Mouse (Mus musculus) intestine, embryonic 15.5 days (tissue): Measurements from ENCODE around the gene Rpl26. TPM values are rescaled to one million over a fixed set of nuclear protein-coding genes. Genes with fewer than 3 reads are reported as not detected.

Source experiments
- ATAC-seq: fragments of 200-750 bp; cut with Nextera tagmentation; 2 replicates; pipeline ENCODE4 v1.8.0; 2017; ENCODE audit warnings: moderate TSS enrichment, moderate library complexity
- H3K27ac ChIP-seq: fragments of 300-500 bp; sonication (generic); 2 replicates; pipeline ENCODE4 v1.5.1; 2015; ENCODE audit warnings: mild to moderate bottlenecking, inconsistent platforms
- H3K27me3 ChIP-seq: fragments of 300-500 bp; sonication (generic); replicated peaks from 2 replicates; pipeline ENCODE4 v1.6.1; 2015; ENCODE audit warnings: inconsistent platforms
- H3K36me3 ChIP-seq: fragments of 300-500 bp; sonication (generic); 2 replicates; pipeline ENCODE4 v1.6.1; 2015; ENCODE audit warnings: inconsistent platforms
- H3K4me1 ChIP-seq: fragments of 300-500 bp; sonication (generic); replicated peaks from 2 replicates; pipeline ENCODE4 v1.6.1; 2015; ENCODE audit warnings: inconsistent platforms
- H3K4me2 ChIP-seq: fragments of 300-500 bp; sonication (generic); replicated peaks from 2 replicates; pipeline ENCODE4 v1.6.1; 2015; ENCODE audit warnings: mild to moderate bottlenecking, inconsistent platforms
- H3K4me3 ChIP-seq: fragments of 300-500 bp; sonication (generic); replicated peaks from 2 replicates; pipeline ENCODE4 v1.5.1; 2015; ENCODE audit warnings: inconsistent platforms
- H3K9ac ChIP-seq: fragments of 300-500 bp; sonication (generic); 2 replicates; pipeline ENCODE4 v1.6.1; 2015; ENCODE audit warnings: inconsistent platforms
- H3K9me3 ChIP-seq: fragments of 300-500 bp; sonication (generic); 2 replicates; pipeline ENCODE4 v1.6.1; 2016; ENCODE audit warnings: inconsistent platforms
- WGBS: fragments of 180-500 bp; shearing (Covaris S2); methylation state at CpG from one replicate; pipeline ENCODE4 v1.1.7; 2015; 5-methylcytosine and 5-hydroxymethylcytosine counted together
- polyA plus RNA-seq: library from polyadenylated mRNA; unstranded; fragments of >200 nt; fragmentation: Nextera tagmentation; extraction: Ambion mirVana; gene quantifications from 2 replicates; pipeline ENCODE4 v1.2.1, GENCODE M21; 2015

Rpl26 gene
- polyA plus RNA-seq: 1,017 and 1,034 TPM in 2 replicates

GRCm38 (mm10) chr11:68901351-68902046 is at the start of gene Rpl26:
Gene Rpl26, plus strand, starts transcription at chr11:68901583.
- Histone ChIP-seq H3K36me3 (peaks cover 23% of the 10 kb centered on the region), H3K4me2 (peak within 1 kb of the TSS; percentile 79), H3K9me3 (no peaks in the 10 kb centered on the region), H3K27ac (peak within 1 kb of the TSS; percentile 83), H3K4me1 (peaks cover 6% of the 10 kb centered on the region; the same call in 1 of the 2 replicates), H3K9ac (peak within 1 kb of the TSS; percentile 92), H3K27me3 (no peaks in the 10 kb centered on the region), H3K4me3 (peak within 1 kb of the TSS; percentile 69)
- ATAC-seq: peak; percentile 90
- WGBS: under 1% methylated on average over 52 of the region's 52 CpGs

- peak overlapping the region; percentile 64 for H3K4me2 ChIP-seq
- H3K9ac ChIP-seq: peak overlapping the region; percentile 94
- no peaks in the 10 kb centered on the region for H3K36me3 ChIP-seq
- peaks cover 18% of the 10 kb centered on the region; the same call in 1 of the 2 replicates for H3K4me1 ChIP-seq
- WGBS: 2% methylated on average over 13 of the region's 13 CpGs
- ATAC-seq: no peak
- peak overlapping the region; percentile 94 for H3K4me3 ChIP-seq
- no peaks in the 10 kb centered on the region for H3K9me3 ChIP-seq
- H3K27me3 ChIP-seq: no peaks in the 10 kb centered on the region
- H3K27ac ChIP-seq: peak overlapping the region; percentile 100
Observed at GRCm38 (mm10) chr11:68851644-68852485, 49.5 kb upstream of the Rpl26 start.

GRCm38 (mm10) chr11:68852486-68852901 is 48.9 kb upstream of the Rpl26 start:
- Histone ChIP-seq H3K4me2 (peak overlapping the region; percentile 64), H3K27ac (peak overlapping the region; percentile 100), H3K36me3 (no peaks in the 10 kb centered on the region), H3K4me1 (peaks cover 18% of the 10 kb centered on the region; the same call in 1 of the 2 replicates), H3K9ac (peak overlapping the region; percentile 94), H3K4me3 (peak overlapping the region; percentile 94), H3K9me3 (no peaks in the 10 kb centered on the region), H3K27me3 (no peaks in the 10 kb centered on the region)
- ATAC-seq: peak; percentile 80
- WGBS: under 1% methylated on average over 36 of the region's 36 CpGs

GRCm38 (mm10) chr11:68852932-68853409 is 48.4 kb upstream of the Rpl26 start:
- ATAC-seq: peak; percentile 99
- 0% methylated on average over 42 of the region's 42 CpGs for WGBS
- H3K27me3 ChIP-seq: no peaks in the 10 kb centered on the region
- peaks cover 18% of the 10 kb centered on the region; the same call in 1 of the 2 replicates for H3K4me1 ChIP-seq
- no peaks in the 10 kb centered on the region for H3K9me3 ChIP-seq
- no peaks in the 10 kb centered on the region for H3K36me3 ChIP-seq
- H3K4me3 ChIP-seq: peak overlapping the region; percentile 94
- H3K4me2 ChIP-seq: peak overlapping the region; percentile 64
- H3K27ac ChIP-seq: peak overlapping the region; percentile 100
- peak overlapping the region; percentile 94 for H3K9ac ChIP-seq

- H3K27ac ChIP-seq: peak overlapping the region; percentile 72
- ATAC-seq: no peak
- WGBS: 31% methylated on average over 14 of the region's 14 CpGs
- H3K4me3 ChIP-seq: peak overlapping the region; percentile 94
- peak overlapping the region; percentile 59 for H3K4me2 ChIP-seq
- H3K4me1 ChIP-seq: peaks cover 18% of the 10 kb centered on the region; the same call in 1 of the 2 replicates
- H3K36me3 ChIP-seq: no peaks in the 10 kb centered on the region
- peak overlapping the region; percentile 36; the same call in 1 of the 2 replicates for H3K9ac ChIP-seq
- H3K9me3 ChIP-seq: no peaks in the 10 kb centered on the region
- no peaks in the 10 kb centered on the region for H3K27me3 ChIP-seq
Observed at GRCm38 (mm10) chr11:68853611-68854401, 47.6 kb upstream of the Rpl26 start.

GRCm38 (mm10) chr11:68854621-68855020 is 46.8 kb upstream of the Rpl26 start:
- WGBS: 83% methylated on average over 3 of the region's 3 CpGs
- Histone ChIP-seq H3K9ac (no peak overlapping the region), H3K27me3 (no peaks in the 10 kb centered on the region), H3K4me3 (no peak overlapping the region), H3K4me1 (peaks cover 17% of the 10 kb centered on the region; the same call in 1 of the 2 replicates), H3K27ac (peak overlapping the region; percentile 72; the same call in 1 of the 2 replicates), H3K9me3 (no peaks in the 10 kb centered on the region), H3K4me2 (no peak overlapping the region), H3K36me3 (no peaks in the 10 kb centered on the region)
- no peak for ATAC-seq

- Histone ChIP-seq H3K4me1 (peaks cover 6% of the 10 kb centered on the region; the same call in 1 of the 2 replicates), H3K9me3 (no peaks in the 10 kb centered on the region), H3K9ac (no peak overlapping the region), H3K27me3 (no peaks in the 10 kb centered on the region), H3K27ac (no peak overlapping the region), H3K4me3 (no peak overlapping the region), H3K36me3 (no peaks in the 10 kb centered on the region), H3K4me2 (no peak overlapping the region)
- 90% methylated on average over 3 of the region's 3 CpGs for WGBS
- no peak for ATAC-seq
Observed at GRCm38 (mm10) chr11:68857329-68857728, 44.1 kb upstream of the Rpl26 start.

- Histone ChIP-seq H3K27me3 (no peaks in the 10 kb centered on the region), H3K9ac (no peak overlapping the region), H3K4me2 (no peak overlapping the region), H3K4me1 (0 out of 2 replicates have a peak, but pooled peaks cover 4% of the 10 kb centered on the region), H3K36me3 (no peaks in the 10 kb centered on the region), H3K27ac (no peak overlapping the region), H3K9me3 (no peaks in the 10 kb centered on the region), H3K4me3 (no peak overlapping the region)
- no peak for ATAC-seq
- WGBS: 71% methylated on average over 8 of the region's 8 CpGs
Observed at GRCm38 (mm10) chr11:68859943-68860593, 41.3 kb upstream of the Rpl26 start.

GRCm38 (mm10) chr11:68862260-68862659 is 39.1 kb upstream of the Rpl26 start:
- Histone ChIP-seq H3K4me1 (0 out of 2 replicates have a peak, but pooled peaks cover 4% of the 10 kb centered on the region), H3K36me3 (no peaks in the 10 kb centered on the region), H3K9ac (no peak overlapping the region), H3K27me3 (no peaks in the 10 kb centered on the region), H3K27ac (no peak overlapping the region), H3K4me2 (no peak overlapping the region), H3K4me3 (no peak overlapping the region), H3K9me3 (no peaks in the 10 kb centered on the region)
- no peak for ATAC-seq
- 74% methylated on average over 2 of the region's 2 CpGs for WGBS

- WGBS: 66% methylated on average over 4 of the region's 4 CpGs
- H3K27ac ChIP-seq: no peak overlapping the region
Observed at GRCm38 (mm10) chr11:68863631-68864091, 37.7 kb upstream of the Rpl26 start.

More at GRCm38 (mm10) chr11:68863631-68864091, 37.7 kb upstream of the Rpl26 start:
- no peak overlapping the region for H3K4me2 ChIP-seq
- ATAC-seq: no peak
- H3K4me3 ChIP-seq: no peak overlapping the region
- H3K9me3 ChIP-seq: no peaks in the 10 kb centered on the region
- H3K4me1 ChIP-seq: 0 out of 2 replicates have a peak, but pooled peaks cover 4% of the 10 kb centered on the region
- H3K27me3 ChIP-seq: no peaks in the 10 kb centered on the region
- 0 out of 2 replicates have a peak overlapping the region, but pooled peaks have one; percentile 6 for H3K9ac ChIP-seq
- H3K36me3 ChIP-seq: no peaks in the 10 kb centered on the region
